Mouse (Mus musculus) stomach, postnatal 0 days (tissue): ENCODE data around the gene Elmo2. TPM values are rescaled to one million over a fixed set of nuclear protein-coding genes. Genes with fewer than 3 reads are reported as not detected.

Source experiments
- ATAC-seq: fragments of 200-750 bp; cut with Nextera tagmentation; 2 replicates; pipeline ENCODE4 v1.8.0; 2017; ENCODE audit not compliant: low FRiP score, low TSS enrichment
- DNase-seq: peaks from one replicate; pipeline ENCODE4 v3.0.0-alpha.2; 2016; ENCODE audit warnings: low spot score
- H3K27ac ChIP-seq: fragments of 300-500 bp; sonication (generic); replicated peaks from 2 replicates; pipeline ENCODE4 v1.5.1; 2014; ENCODE audit warnings: mild to moderate bottlenecking, control low read depth
- H3K27me3 ChIP-seq: fragments of 300-500 bp; sonication (generic); 2 replicates; pipeline ENCODE4 v1.6.1; 2014; ENCODE audit warnings: low read length; ENCODE audit not compliant: control insufficient read depth, insufficient read depth
- H3K36me3 ChIP-seq: fragments of 300-500 bp; sonication (generic); 2 replicates; pipeline ENCODE4 v1.6.1; 2014; ENCODE audit warnings: low read length, mixed read lengths; ENCODE audit not compliant: control insufficient read depth, insufficient read depth
- H3K4me1 ChIP-seq: fragments of 300-500 bp; sonication (generic); replicated peaks from 2 replicates; pipeline ENCODE4 v1.6.1; 2014; ENCODE audit warnings: antibody characterized with exemption; ENCODE audit not compliant: control insufficient read depth, insufficient read depth
- H3K4me2 ChIP-seq: fragments of 300-500 bp; sonication (generic); replicated peaks from 2 replicates; pipeline ENCODE4 v1.6.1; 2014; ENCODE audit warnings: low read depth, mild to moderate bottlenecking, control low read depth, moderate library complexity
- H3K4me3 ChIP-seq: fragments of 300-500 bp; sonication (generic); 2 replicates; pipeline ENCODE4 v1.5.1; 2014; ENCODE audit warnings: low read depth, low read length, control low read depth
- H3K9ac ChIP-seq: fragments of 300-500 bp; sonication (generic); 2 replicates; pipeline ENCODE4 v1.6.1; 2014; ENCODE audit warnings: mild to moderate bottlenecking, low read length, control low read depth, mixed read lengths
- H3K9me3 ChIP-seq: fragments of 300-500 bp; sonication (generic); 2 replicates; pipeline ENCODE4 v1.6.1; 2016; ENCODE audit warnings: low read length; ENCODE audit not compliant: control insufficient read depth
- CTCF ChIP-seq: IDR thresholded peaks from 2 replicates; pipeline ENCODE4 v1.5.1; 2016; ENCODE audit warnings: antibody characterized with exemption, low read depth, mild to moderate bottlenecking, moderate library complexity
- EP300 ChIP-seq: optimal IDR thresholded peaks from 2 replicates; pipeline ENCODE3; 2016; ENCODE audit warnings: antibody characterized with exemption
- WGBS: fragments of 180-500 bp; shearing (Covaris S2); extraction: QIAGEN DNeasy Blood & Tissue Kit; methylation state at CpG from one replicate; pipeline ENCODE4 v1.1.7; 2014; 5-methylcytosine and 5-hydroxymethylcytosine counted together
- polyA plus RNA-seq: library from polyadenylated mRNA; unstranded; fragments of >200 nt; fragmentation: Nextera tagmentation; extraction: Ambion mirVana; gene quantifications from 2 replicates; pipeline ENCODE4 v1.2.1, GENCODE M21; 2015

Elmo2 gene
- polyA plus RNA-seq, 1 experiment from 2014 or later, result 22.6 TPM

- no peak overlapping the region; the same call in 1 of the 2 replicates for H3K9ac ChIP-seq
- H3K4me2 ChIP-seq, result peak overlapping the region; percentile 90; the same call in 1 of the 2 replicates
- H3K9me3 ChIP-seq, result no peaks in the 10 kb centered on the region
- no peak overlapping the region for H3K4me3 ChIP-seq
- no peaks in the 10 kb centered on the region for H3K27me3 ChIP-seq
- H3K27ac ChIP-seq, result no peak overlapping the region
- ATAC-seq (no peak), DNase-seq (no peak)
- WGBS, result 43% methylated on average over 7 of the region's 7 CpGs
- no peaks in the 10 kb centered on the region; the same call in 1 of the 2 replicates for H3K4me1 ChIP-seq
- no peak for TF ChIP-seq EP300
- no peak for TF ChIP-seq CTCF
- H3K36me3 ChIP-seq, result no peaks in the 10 kb centered on the region
Observed at GRCm38 (mm10) chr2:165327386-165327785, 1.1 kb upstream of the Elmo2 start.

GRCm38 (mm10) chr2:165325521-165326303 lies 567 bp downstream of the Elmo2 start:
- no peak; the same call in none of the 2 replicates for ATAC-seq
- H3K36me3 ChIP-seq, result no peaks in the 10 kb centered on the region
- H3K27ac ChIP-seq, result peak overlapping the region; percentile 81
- peak overlapping the region; percentile 88 for H3K9ac ChIP-seq
- DNase-seq, result no peak
- WGBS, result under 1% methylated on average over 25 of the region's 30 CpGs
- no peak for TF ChIP-seq CTCF
- TF ChIP-seq EP300, result no peak
- peak overlapping the region; percentile 80 for H3K4me2 ChIP-seq
- H3K4me3 ChIP-seq, result peak overlapping the region; percentile 91
- H3K9me3 ChIP-seq, result no peaks in the 10 kb centered on the region
- H3K4me1 ChIP-seq, result peaks cover 2% of the 10 kb centered on the region; the same call in 1 of the 2 replicates
- no peaks in the 10 kb centered on the region for H3K27me3 ChIP-seq

- no peak overlapping the region for H3K4me3 ChIP-seq
- no peak overlapping the region for H3K4me2 ChIP-seq
- no peak overlapping the region for H3K9ac ChIP-seq
- no peak overlapping the region for H3K27ac ChIP-seq
- DNase-seq (no peak), ATAC-seq (no peak)
- WGBS, result 52% methylated on average over 5 of the region's 5 CpGs
- peaks cover 2% of the 10 kb centered on the region; the same call in 1 of the 2 replicates for H3K4me1 ChIP-seq
- no peaks in the 10 kb centered on the region for H3K36me3 ChIP-seq
- H3K9me3 ChIP-seq, result no peaks in the 10 kb centered on the region
- TF ChIP-seq EP300 (no peak), CTCF (no peak)
- no peaks in the 10 kb centered on the region for H3K27me3 ChIP-seq
Observed at GRCm38 (mm10) chr2:165323928-165324327, 2.4 kb downstream of the Elmo2 start.

- 74% methylated on average over 5 of the region's 5 CpGs for WGBS
- ATAC-seq, result no peak
- H3K4me1 ChIP-seq, result peaks cover 2% of the 10 kb centered on the region; the same call in 1 of the 2 replicates
Observed at GRCm38 (mm10) chr2:165323484-165323883, 2.8 kb downstream of the Elmo2 start.

GRCm38 (mm10) chr2:165321981-165322735 lies 4.1 kb downstream of the Elmo2 start:
- no peaks in the 10 kb centered on the region for H3K9me3 ChIP-seq
- ATAC-seq (no peak), DNase-seq (no peak)
- no peak for TF ChIP-seq CTCF
- TF ChIP-seq EP300, result no peak
- H3K4me3 ChIP-seq, result no peak overlapping the region
- 79% methylated on average over 22 of the region's 22 CpGs for WGBS
- H3K4me2 ChIP-seq, result no peak overlapping the region
- no peaks in the 10 kb centered on the region for H3K36me3 ChIP-seq
- no peak overlapping the region for H3K9ac ChIP-seq
- no peaks in the 10 kb centered on the region for H3K27me3 ChIP-seq
- peaks cover 2% of the 10 kb centered on the region; the same call in 1 of the 2 replicates for H3K4me1 ChIP-seq
- H3K27ac ChIP-seq, result peak overlapping the region; percentile 70

More at GRCm38 (mm10) chr2:165323484-165323883, 2.8 kb downstream of the Elmo2 start:
- H3K27ac ChIP-seq, result no peak overlapping the region
- H3K9ac ChIP-seq, result no peak overlapping the region
- no peaks in the 10 kb centered on the region for H3K9me3 ChIP-seq
- DNase-seq, result no peak
- no peaks in the 10 kb centered on the region for H3K36me3 ChIP-seq
- no peak overlapping the region for H3K4me3 ChIP-seq
- H3K4me2 ChIP-seq, result no peak overlapping the region
- no peak for TF ChIP-seq CTCF
- no peak for TF ChIP-seq EP300
- H3K27me3 ChIP-seq, result no peaks in the 10 kb centered on the region
